Mouse (Mus musculus) megakaryocyte, embryonic 14.5 days (primary cell): ENCODE results near the gene Apobec3. TPM values are rescaled to one million over a fixed set of nuclear protein-coding genes. Genes with fewer than 3 reads are reported as not detected.

ENCODE experiments used
- H3K27me3 ChIP-seq: replicated peaks from 2 replicates; pipeline ENCODE3; 2012; ENCODE audit warnings: inconsistent platforms
- H3K36me3 ChIP-seq: replicated peaks from 2 replicates; pipeline ENCODE3; 2012; ENCODE audit warnings: low read length, inconsistent platforms, mixed read lengths
- H3K4me1 ChIP-seq: 2 replicates; pipeline ENCODE4 v1.6.1; 2012; ENCODE audit warnings: inconsistent platforms
- H3K4me3 ChIP-seq: replicated peaks from 2 replicates; pipeline ENCODE3; 2012; ENCODE audit warnings: moderate library complexity, mild to moderate bottlenecking, inconsistent platforms
- H3K9me3 ChIP-seq: 2 replicates; pipeline ENCODE4 v1.6.1; 2012; ENCODE audit warnings: inconsistent platforms
- FLI1 ChIP-seq: IDR thresholded peaks from 2 replicates; pipeline ENCODE4 v1.6.1; 2012; ENCODE audit warnings: low read length, inconsistent platforms, mixed read lengths
- GATA1 ChIP-seq: IDR thresholded peaks from 3 replicates; pipeline ENCODE4 v1.6.1; 2012; ENCODE audit warnings: mixed read lengths, low read length, inconsistent platforms, borderline replicate concordance
- polyA plus RNA-seq: library from polyadenylated mRNA; stranded (reverse); fragments of >175 nt; gene quantifications from 2 replicates; pipeline ENCODE4 v1.2.3, GENCODE M21; 2012; ENCODE audit warnings: low replicate concordance; ENCODE audit not compliant: insufficient read depth

Gene Apobec3
- polyA plus RNA-seq, 1 experiment: 1.1 TPM

GRCm38 (mm10) chr15:79875261-79875995 lies 16.0 kb upstream of the Apobec3 start:
- Histone ChIP-seq H3K27me3 (peaks cover 16% of the 10 kb centered on the region), H3K36me3 (no peaks in the 10 kb centered on the region), H3K4me1 (peaks cover 28% of the 10 kb centered on the region), H3K9me3 (no peaks in the 10 kb centered on the region), H3K4me3 (no peak overlapping the region)
- TF ChIP-seq FLI1: no peak

- Histone ChIP-seq H3K9me3 (no peaks in the 10 kb centered on the region), H3K4me1 (peaks cover 31% of the 10 kb centered on the region), H3K27me3 (peaks cover 27% of the 10 kb centered on the region), H3K36me3 (no peaks in the 10 kb centered on the region), H3K4me3 (no peak overlapping the region)
- TF ChIP-seq GATA1 (no peak), FLI1 (no peak)
Measured at GRCm38 (mm10) chr15:79878725-79879136, 12.7 kb upstream of the Apobec3 start.

GRCm38 (mm10) chr15:79879319-79879718 lies 12.1 kb upstream of the Apobec3 start:
- Histone ChIP-seq H3K36me3 (no peaks in the 10 kb centered on the region), H3K4me3 (no peak overlapping the region)
- TF ChIP-seq FLI1 (no peak), GATA1 (no peak)

GRCm38 (mm10) chr15:79880477-79880876 lies 11.0 kb upstream of the Apobec3 start:
- Histone ChIP-seq H3K4me3 (no peak overlapping the region), H3K27me3 (peaks cover 23% of the 10 kb centered on the region), H3K36me3 (no peaks in the 10 kb centered on the region), H3K9me3 (no peaks in the 10 kb centered on the region), H3K4me1 (peaks cover 20% of the 10 kb centered on the region)
- TF ChIP-seq GATA1: no peak
- no peak for TF ChIP-seq FLI1

More at GRCm38 (mm10) chr15:79879319-79879718, 12.1 kb upstream of the Apobec3 start:
- H3K27me3 ChIP-seq: peaks cover 27% of the 10 kb centered on the region
- no peaks in the 10 kb centered on the region for H3K9me3 ChIP-seq
- H3K4me1 ChIP-seq: peaks cover 26% of the 10 kb centered on the region

GRCm38 (mm10) chr15:79882623-79883267 lies 8.7 kb upstream of the Apobec3 start:
- Histone ChIP-seq H3K9me3 (no peaks in the 10 kb centered on the region), H3K36me3 (no peaks in the 10 kb centered on the region), H3K27me3 (peaks cover 22% of the 10 kb centered on the region), H3K4me1 (peaks cover 20% of the 10 kb centered on the region), H3K4me3 (peak overlapping the region; percentile 90)
- TF ChIP-seq GATA1 (no peak), FLI1 (no peak)

GRCm38 (mm10) chr15:79883352-79883822 lies 8.1 kb upstream of the Apobec3 start:
- Histone ChIP-seq H3K36me3 (no peaks in the 10 kb centered on the region), H3K4me1 (peaks cover 20% of the 10 kb centered on the region), H3K9me3 (no peaks in the 10 kb centered on the region), H3K27me3 (peaks cover 22% of the 10 kb centered on the region), H3K4me3 (peak overlapping the region; percentile 90)
- no peak for TF ChIP-seq FLI1
- no peak for TF ChIP-seq GATA1

GRCm38 (mm10) chr15:79884820-79885219 lies 6.6 kb upstream of the Apobec3 start:
- TF ChIP-seq GATA1 (no peak), FLI1 (no peak)
- Histone ChIP-seq H3K4me1 (peaks cover 10% of the 10 kb centered on the region), H3K27me3 (peaks cover 20% of the 10 kb centered on the region), H3K9me3 (no peaks in the 10 kb centered on the region), H3K4me3 (no peak overlapping the region), H3K36me3 (no peaks in the 10 kb centered on the region)

- TF ChIP-seq FLI1 (no peak), GATA1 (no peak)
- H3K9me3 ChIP-seq: no peaks in the 10 kb centered on the region
- H3K27me3 ChIP-seq: no peaks in the 10 kb centered on the region
- H3K4me1 ChIP-seq: peaks cover 32% of the 10 kb centered on the region
- peak overlapping the region; percentile 97 for H3K4me3 ChIP-seq
- peaks cover 15% of the 10 kb centered on the region for H3K36me3 ChIP-seq
Measured at GRCm38 (mm10) chr15:79892213-79892541, 718 bp downstream of the Apobec3 start.

- Histone ChIP-seq H3K36me3 (peaks cover 26% of the 10 kb centered on the region), H3K4me3 (peak overlapping the region; percentile 97), H3K4me1 (peaks cover 32% of the 10 kb centered on the region), H3K27me3 (no peaks in the 10 kb centered on the region), H3K9me3 (no peaks in the 10 kb centered on the region)
- TF ChIP-seq GATA1: no peak
Measured at GRCm38 (mm10) chr15:79892995-79893823, 1.8 kb downstream of the Apobec3 start.

GRCm38 (mm10) chr15:79893824-79894123 lies 2.3 kb downstream of the Apobec3 start:
- H3K4me1 ChIP-seq: peaks cover 32% of the 10 kb centered on the region
- H3K4me3 ChIP-seq: no peak overlapping the region
- TF ChIP-seq GATA1 (no peak), FLI1 (no peak)
- H3K9me3 ChIP-seq: no peaks in the 10 kb centered on the region
- peaks cover 31% of the 10 kb centered on the region for H3K36me3 ChIP-seq
- no peaks in the 10 kb centered on the region for H3K27me3 ChIP-seq
